Mouse (Mus musculus): ENCODE results near the gene Ebp.

- no peak for TF ChIP-seq POLR2A (IDR thresholded peaks at IDR 0.05; ENCODE audit: insufficient read length, low read depth)
- TF ChIP-seq TCF3 (IDR thresholded peaks at IDR 0.05; ENCODE audit: insufficient read length, low read depth), result peak; percentile 49
- peak; percentile 22 for TF ChIP-seq TCF12 (IDR thresholded peaks at IDR 0.05; ENCODE audit: insufficient read depth, poor library complexity, severe bottlenecking)
Measured at GRCm38 (mm10) chrX:8238804-8239395, 45.6 kb upstream of the Ebp start.
